Mouse (Mus musculus) cerebellum, adult 2 months (tissue): ENCODE data around the gene 4930402H24Rik. TPM values are rescaled to one million over a fixed set of nuclear protein-coding genes. Genes with fewer than 3 reads are reported as not detected.

Experiments used
- DNase-seq, 2 experiments: peaks; one replicate each; pipeline ENCODE4 v3.0.0; 2021
- H3K27ac ChIP-seq: fragments of 200-500 bp; 2 replicates; pipeline ENCODE4 v1.5.1; 2012; ENCODE audit warnings: low read length, control low read depth, inconsistent platforms; ENCODE audit not compliant: insufficient read depth
- H3K27me3 ChIP-seq: fragments of 200-500 bp; 2 replicates; pipeline ENCODE4 v1.6.1; 2012; ENCODE audit warnings: inconsistent platforms, mild to moderate bottlenecking, low read length, moderate library complexity; ENCODE audit not compliant: control insufficient read depth, insufficient read depth
- H3K4me1 ChIP-seq: fragments of 200-500 bp; 2 replicates; pipeline ENCODE4 v1.6.1; 2011; ENCODE audit warnings: low read length; ENCODE audit not compliant: control insufficient read depth, insufficient read depth
- H3K4me3 ChIP-seq: fragments of 200-500 bp; replicated peaks from 2 replicates; pipeline ENCODE3; 2011; ENCODE audit warnings: mild to moderate bottlenecking, low read depth, low read length, control low read depth; ENCODE audit not compliant: insufficient read depth
- CTCF ChIP-seq: fragments of 200-500 bp; IDR thresholded peaks from 2 replicates; pipeline ENCODE4 v1.5.1; 2011; ENCODE audit warnings: low read depth, mild to moderate bottlenecking, control low read depth, low read length, moderate library complexity, borderline replicate concordance; ENCODE audit not compliant: insufficient read depth
- POLR2A ChIP-seq: fragments of 200-500 bp; IDR thresholded peaks from 2 replicates; pipeline ENCODE4 v1.6.1; 2011; ENCODE audit warnings: low read length, control low read depth, borderline replicate concordance; ENCODE audit not compliant: insufficient read depth
- WGBS: fragments of 180-500 bp; shearing (Covaris S2); methylation state at CpG from one replicate; pipeline ENCODE4 v1.1.7; 2018; 5-methylcytosine and 5-hydroxymethylcytosine counted together
- polyA plus RNA-seq: library from polyadenylated mRNA; depleted of rRNA; stranded (reverse); fragments of >200 nt; gene quantifications from 2 replicates; pipeline ENCODE4 v1.2.3, GENCODE M21; 2012

4930402H24Rik gene
- polyA plus RNA-seq, 1 experiment = 64.9 TPM

DNA sequence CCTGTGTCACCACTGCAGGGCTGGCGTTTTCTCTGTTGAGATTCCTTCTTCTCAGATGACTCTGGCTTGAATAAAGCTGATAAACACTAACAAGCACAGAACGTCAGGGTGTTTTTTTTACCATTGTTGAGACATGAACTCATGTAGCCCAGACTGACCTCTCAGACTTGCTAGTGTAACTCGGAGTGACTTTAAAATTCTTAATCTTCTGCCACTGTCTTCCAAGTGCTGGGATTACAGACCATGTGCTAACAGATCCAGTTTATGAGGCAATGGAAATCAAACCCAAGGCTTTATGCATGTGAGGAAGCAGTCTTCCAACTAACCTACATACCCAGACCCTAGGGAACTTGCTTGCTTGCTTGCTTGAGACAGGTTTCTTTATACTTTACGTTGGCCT, 56.5 kb downstream of the 4930402H24Rik start:
- H3K4me3 ChIP-seq = no peak overlapping the region
- H3K4me1 ChIP-seq = no peaks in the 10 kb centered on the region
- WGBS = 80% methylated on average over 4 of the region's 4 CpGs
- H3K27ac ChIP-seq = no peak overlapping the region
- DNase-seq = no peak
- no peaks in the 10 kb centered on the region for H3K27me3 ChIP-seq
- TF ChIP-seq POLR2A (no peak), CTCF (no peak)

DNA sequence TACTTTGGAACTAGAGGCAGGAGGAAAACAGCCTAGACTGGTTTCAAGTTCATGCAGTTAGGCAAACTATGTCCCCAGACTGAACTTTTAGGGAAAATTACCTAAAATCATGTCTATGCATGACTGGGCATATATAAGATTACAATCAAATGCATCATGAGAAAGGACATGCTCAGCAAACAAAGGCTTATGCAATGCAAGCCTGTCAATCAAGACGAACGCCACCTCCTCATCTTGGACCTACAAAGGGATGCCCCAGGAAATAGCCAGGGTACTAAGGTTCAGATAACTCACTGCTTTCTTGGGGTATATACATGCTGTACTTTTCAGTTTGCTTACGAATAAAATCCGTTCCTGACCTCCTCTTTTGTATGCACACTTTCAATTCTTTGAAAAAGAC, 57.9 kb downstream of the 4930402H24Rik start:
- Histone ChIP-seq H3K4me3 (no peak overlapping the region), H3K27me3 (no peaks in the 10 kb centered on the region), H3K4me1 (no peaks in the 10 kb centered on the region), H3K27ac (no peak overlapping the region)
- WGBS = 85% methylated on average over 4 of the region's 4 CpGs
- DNase-seq = no peak
- TF ChIP-seq CTCF (no peak), POLR2A (no peak)

DNA sequence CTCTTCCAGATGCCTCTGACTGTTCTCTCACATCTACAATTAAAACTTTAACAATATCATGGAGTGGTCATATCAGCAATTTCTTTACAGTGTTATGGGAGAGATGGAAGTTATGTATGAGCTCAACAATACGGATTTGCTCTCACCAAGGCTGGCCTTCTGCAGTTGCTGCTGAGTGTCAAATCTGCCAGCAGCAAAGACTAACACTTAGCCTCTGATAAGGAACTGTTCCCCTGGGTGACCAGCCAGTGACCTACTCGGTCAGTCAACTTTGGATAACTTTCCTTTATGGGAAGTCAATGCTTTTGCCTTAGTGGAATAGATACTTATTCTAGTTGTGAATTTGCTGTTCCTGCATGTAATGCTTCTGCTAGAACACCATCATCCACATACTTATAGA, 62.6 kb downstream of the 4930402H24Rik start:
- Histone ChIP-seq H3K4me1 (no peaks in the 10 kb centered on the region), H3K4me3 (no peak overlapping the region), H3K27ac (no peak overlapping the region), H3K27me3 (no peaks in the 10 kb centered on the region)
- 93% methylated on average over 2 of the region's 2 CpGs for WGBS
- DNase-seq = no peak
- TF ChIP-seq POLR2A (no peak), CTCF (no peak)

DNA sequence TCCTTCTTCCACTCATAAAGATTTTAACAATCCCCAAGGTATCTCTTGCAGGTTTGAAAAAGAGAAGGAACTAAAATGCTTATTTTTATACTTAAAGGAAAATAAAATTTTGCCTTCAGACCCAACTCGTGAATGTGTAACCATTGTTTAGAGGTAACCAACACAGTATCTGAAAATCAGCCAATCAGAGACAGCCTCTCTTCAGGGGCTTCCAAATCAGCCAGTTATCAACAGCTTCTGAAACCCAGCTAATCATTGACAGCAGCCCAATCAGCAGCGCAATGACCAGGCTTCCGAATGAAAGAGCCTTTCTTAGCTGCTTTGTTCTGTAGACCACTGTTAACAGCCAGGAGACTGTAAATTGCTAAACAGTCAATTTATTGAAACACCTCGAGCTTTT, 65.4 kb downstream of the 4930402H24Rik start:
- 3% methylated on average over 4 of the region's 4 CpGs for WGBS
- TF ChIP-seq POLR2A (no peak), CTCF (no peak)
- H3K4me1 ChIP-seq = peaks cover 2% of the 10 kb centered on the region; the same call in 1 of the 2 replicates
- no peaks in the 10 kb centered on the region for H3K27me3 ChIP-seq
- no peak overlapping the region for H3K27ac ChIP-seq
- peak; percentile 75 to 88 for DNase-seq
- peak overlapping the region; percentile 99 for H3K4me3 ChIP-seq

DNA sequence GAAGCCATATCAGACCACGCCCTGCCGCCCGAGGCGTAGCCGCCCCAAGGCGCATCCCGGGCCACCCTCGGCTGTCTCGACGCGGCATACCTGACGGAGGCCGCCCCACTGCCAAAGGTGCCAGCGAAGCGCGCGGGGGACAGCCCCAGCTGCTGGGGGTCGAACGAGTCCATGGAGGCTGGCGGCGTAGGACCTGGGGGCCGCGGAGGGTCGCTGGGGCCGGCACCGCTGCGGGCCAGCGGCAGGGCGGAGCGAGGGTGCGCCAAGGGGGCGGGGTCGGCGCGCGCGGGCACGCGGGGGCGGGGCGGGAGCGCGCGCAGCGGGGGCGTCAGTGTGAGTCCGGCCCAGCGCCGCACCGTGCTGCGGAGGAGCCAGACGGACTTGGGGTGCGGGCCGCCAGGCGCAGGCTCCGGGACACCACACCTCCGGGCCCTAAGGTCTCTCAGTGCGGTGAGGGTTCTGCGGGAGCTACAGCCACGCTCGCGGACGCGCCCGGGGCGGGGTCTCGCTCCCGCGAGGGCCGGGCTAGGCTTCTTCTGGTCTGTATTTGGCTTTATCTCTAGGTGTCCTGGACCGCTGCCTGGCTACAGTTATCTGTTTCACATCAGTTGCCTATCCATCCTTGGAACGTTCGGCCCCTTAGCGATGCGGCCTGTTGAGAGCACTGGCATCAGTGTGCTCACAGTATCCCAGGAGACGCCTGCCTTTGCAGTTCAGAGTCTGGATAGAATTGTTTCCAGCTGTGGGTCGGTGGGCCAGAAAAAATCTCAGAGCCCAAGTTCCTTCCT, 66.1 kb downstream of the 4930402H24Rik start:
- H3K27ac ChIP-seq = peak overlapping the region; percentile 94
- DNase-seq = peak; percentile 82 to 90
- H3K27me3 ChIP-seq = no peaks in the 10 kb centered on the region
- peak overlapping the region; percentile 99 for H3K4me3 ChIP-seq
- TF ChIP-seq POLR2A (peak; percentile 74), CTCF (no peak)
- under 1% methylated on average over 73 of the region's 77 CpGs for WGBS
- peaks cover 2% of the 10 kb centered on the region; the same call in 1 of the 2 replicates for H3K4me1 ChIP-seq

DNA sequence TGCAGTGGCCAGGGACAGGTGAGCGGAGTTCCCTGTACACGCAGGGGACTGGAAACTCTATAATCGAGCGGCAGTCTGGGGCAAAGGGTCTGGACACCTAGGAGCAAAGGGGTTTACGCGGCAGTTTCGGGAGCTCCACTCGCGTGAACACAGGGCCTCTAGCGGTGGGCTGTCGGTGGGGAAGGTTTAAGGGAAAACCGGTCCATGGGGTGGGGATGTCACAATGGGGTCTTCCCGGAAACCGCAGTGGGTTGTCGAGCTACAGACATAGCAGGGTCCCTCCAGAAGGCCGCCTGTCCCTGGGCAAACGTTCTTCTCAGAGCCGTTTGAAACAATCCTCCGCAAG, 66.7 kb downstream of the 4930402H24Rik start:
- Histone ChIP-seq H3K4me1 (peaks cover 2% of the 10 kb centered on the region; the same call in 1 of the 2 replicates), H3K27ac (peak overlapping the region; percentile 72), H3K4me3 (peak overlapping the region; percentile 99), H3K27me3 (no peaks in the 10 kb centered on the region)
- under 1% methylated on average over 19 of the region's 19 CpGs for WGBS
- TF ChIP-seq POLR2A (no peak), CTCF (no peak)
- no peak for DNase-seq

DNA sequence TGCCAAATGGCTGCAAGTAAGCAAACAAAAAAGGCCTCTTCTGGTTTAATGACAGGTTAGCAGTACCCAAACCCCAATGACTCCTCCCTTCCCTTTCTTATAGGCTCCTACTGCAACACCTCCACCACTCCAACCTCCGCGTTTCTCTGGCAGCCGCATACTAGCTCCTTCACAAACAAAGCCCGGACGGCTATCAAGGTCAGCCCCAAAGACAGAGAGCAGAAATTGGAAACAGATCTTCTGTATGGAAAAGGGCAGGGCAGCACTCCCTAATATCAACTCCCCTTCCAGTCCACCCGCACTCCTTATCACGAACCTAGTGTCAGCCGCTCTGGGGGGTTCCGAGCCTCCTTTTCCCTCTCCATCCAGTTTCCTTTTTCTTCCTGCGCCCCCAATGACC, 67.1 kb downstream of the 4930402H24Rik start:
- peak overlapping the region; percentile 72 for H3K27ac ChIP-seq
- WGBS = under 1% methylated on average over 10 of the region's 10 CpGs
- H3K4me1 ChIP-seq = peaks cover 2% of the 10 kb centered on the region; the same call in 1 of the 2 replicates
- TF ChIP-seq POLR2A = no peak
- TF ChIP-seq CTCF = no peak
- no peaks in the 10 kb centered on the region for H3K27me3 ChIP-seq
- DNase-seq = peak; percentile 52 to 54
- H3K4me3 ChIP-seq = peak overlapping the region; percentile 99

DNA sequence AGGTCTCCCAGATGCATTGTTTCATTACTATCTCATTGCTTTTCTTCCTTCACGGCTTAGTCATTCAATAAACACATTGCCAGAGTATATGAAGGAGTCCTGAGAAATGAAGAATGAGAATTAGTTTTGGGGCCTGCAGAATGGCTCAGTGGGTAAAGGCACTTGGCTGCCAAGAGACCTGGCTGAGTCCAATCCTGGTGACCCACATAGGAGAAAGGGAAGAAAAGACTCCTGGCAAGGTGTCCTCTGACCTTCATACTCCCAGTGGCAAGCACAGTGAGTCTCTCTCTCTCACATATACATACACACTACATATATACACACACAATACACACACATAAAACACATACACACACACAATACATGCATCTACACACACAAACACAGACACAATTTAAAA, 68.1 kb downstream of the 4930402H24Rik start:
- Histone ChIP-seq H3K27me3 (no peaks in the 10 kb centered on the region), H3K4me3 (peak overlapping the region; percentile 22), H3K4me1 (peaks cover 2% of the 10 kb centered on the region; the same call in 1 of the 2 replicates), H3K27ac (no peak overlapping the region)
- TF ChIP-seq CTCF (no peak), POLR2A (no peak)
- 13% methylated on average over 1 of the region's 1 CpGs for WGBS
- peak; percentile 33 to 67 for DNase-seq
